In the genomic region with DNA sequence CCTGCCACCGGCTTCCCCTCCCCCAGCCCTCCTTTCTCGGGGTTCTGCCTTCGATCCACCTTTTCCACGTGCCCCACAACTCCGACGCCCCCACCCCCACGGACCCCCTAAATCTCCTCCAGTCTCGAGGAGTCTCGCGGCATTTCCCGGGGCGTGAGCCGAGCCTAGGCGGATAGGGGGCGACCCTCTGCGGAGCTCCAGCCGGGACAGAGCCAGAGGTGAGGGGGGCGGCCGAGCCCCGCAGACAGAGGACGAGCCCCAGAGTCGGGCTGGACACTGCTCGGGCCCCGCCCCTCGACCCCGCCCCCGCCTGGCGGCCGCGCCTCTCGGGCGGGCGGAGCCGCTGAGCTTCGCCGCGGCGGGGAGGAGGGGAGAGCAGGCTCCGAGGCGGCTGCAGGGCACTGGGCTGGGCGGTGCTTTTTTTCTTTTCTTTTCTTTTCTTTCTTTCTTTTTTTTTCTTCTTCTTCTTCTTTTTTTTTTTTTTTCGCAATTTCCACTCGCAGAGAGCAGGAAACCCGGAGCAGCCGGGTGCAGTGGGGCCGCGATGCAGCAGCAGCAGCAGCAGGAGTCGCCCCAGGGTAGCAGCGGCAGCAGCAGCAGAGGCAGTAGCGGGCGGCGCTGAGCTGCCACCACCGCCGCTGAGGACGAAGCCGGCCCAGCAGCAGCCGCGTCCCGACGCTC, we compare ENCODE assay signal across 8 mouse cellular contexts. TPM values are rescaled to one million over a fixed set of nuclear protein-coding genes. Genes with fewer than 3 reads are reported as not detected.
A peak's percentile ranks its signal among the peaks of the same experiment; 100 is the strongest.
DNase-seq lines count a peak whose midpoint lies in the region; ATAC-seq and TF ChIP-seq lines count a peak whose summit lies in the region.

A gene (plus strand): TSS at position 366 of the 681 bp plus-strand sequence.

- peaks cover 5% of the 10 kb centered on the region; the same call in 1 of the 2 replicates for H3K4me1 ChIP-seq in E14TG2a.4 (replicated peaks; ENCODE audit: low read depth, low read length)
- no peaks in the 10 kb centered on the region for H3K4me1 ChIP-seq in forebrain, embryonic 13.5 days
- peaks cover 5% of the 10 kb centered on the region; the same call in 1 of the 2 replicates for H3K4me1 ChIP-seq in heart, embryonic 16.5 days (ENCODE audit: control insufficient read depth, insufficient read depth, low read length)
- H3K4me1 ChIP-seq in liver, embryonic 15.5 days (replicated peaks), result peaks cover 15% of the 10 kb centered on the region
- no peaks in the 10 kb centered on the region for H3K4me1 ChIP-seq in neural tube, embryonic 11.5 days (ENCODE audit: control insufficient read depth, insufficient read depth, low read length)
- H3K4me1 ChIP-seq in testis, adult 2 months (ENCODE audit: control insufficient read depth, insufficient read depth, low read length), result peaks cover 3% of the 10 kb centered on the region; the same call in 1 of the 2 replicates

- peak within 1 kb of the TSS; percentile 63 for H3K27ac ChIP-seq in forebrain, embryonic 13.5 days
- peak within 1 kb of the TSS; percentile 75 for H3K27ac ChIP-seq in heart, embryonic 16.5 days (ENCODE audit: low read length)
- H3K27ac ChIP-seq in liver, embryonic 15.5 days (replicated peaks), result peak within 1 kb of the TSS; percentile 72
- H3K27ac ChIP-seq in neural tube, embryonic 11.5 days (ENCODE audit: low read depth, low read length), result no peak within 1 kb of the TSS
- peak within 1 kb of the TSS; percentile 36 for H3K27ac ChIP-seq in testis, adult 2 months (ENCODE audit: control insufficient read depth, insufficient read depth, low read depth, low read length)

- peak within 1 kb of the TSS; percentile 76 for H3K9ac ChIP-seq in forebrain, embryonic 13.5 days
- H3K9ac ChIP-seq in heart, embryonic 16.5 days (ENCODE audit: low read length), result peak within 1 kb of the TSS; percentile 82
- peak within 1 kb of the TSS; percentile 63 for H3K9ac ChIP-seq in liver, embryonic 15.5 days
- peak within 1 kb of the TSS; percentile 58 for H3K9ac ChIP-seq in neural tube, embryonic 11.5 days (ENCODE audit: low read length)

- no peak for TF ChIP-seq POLR2A in testis, adult 2 months (IDR thresholded peaks at IDR 0.05; ENCODE audit: control insufficient read depth, low read depth, low read length)

- 26% methylated on average over 38 of the region's 60 CpGs for WGBS in forebrain, embryonic 13.5 days
- WGBS in heart, embryonic 16.5 days, result 12% methylated on average over 35 of the region's 60 CpGs
- 12% methylated on average over 60 of the region's 60 CpGs for WGBS in liver, embryonic 15.5 days (ENCODE audit: insufficient replicate concordance)
- WGBS in neural tube, embryonic 11.5 days, result 26% methylated on average over 32 of the region's 60 CpGs

- no peaks in the 10 kb centered on the region for H3K36me3 ChIP-seq in E14TG2a.4 (ENCODE audit: insufficient read depth, low read length)
- H3K36me3 ChIP-seq in forebrain, embryonic 13.5 days (ENCODE audit: poor library complexity, severe bottlenecking), result no peaks in the 10 kb centered on the region
- H3K36me3 ChIP-seq in heart, embryonic 16.5 days (ENCODE audit: control insufficient read depth, insufficient read depth), result no peaks in the 10 kb centered on the region
- H3K36me3 ChIP-seq in liver, embryonic 15.5 days (replicated peaks), result no peaks in the 10 kb centered on the region
- no peaks in the 10 kb centered on the region for H3K36me3 ChIP-seq in neural tube, embryonic 11.5 days (ENCODE audit: control insufficient read depth, insufficient read depth, low read length)
- H3K36me3 ChIP-seq in testis, adult 2 months (ENCODE audit: control insufficient read depth, insufficient read depth, low read length), result no peaks in the 10 kb centered on the region

- TF ChIP-seq CTCF in E14TG2a.4 (conservative IDR thresholded peaks at IDR 0.05; ENCODE audit: low read length), result no peak
- TF ChIP-seq CTCF in testis, adult 2 months (IDR thresholded peaks at IDR 0.05; ENCODE audit: control insufficient read depth, insufficient read depth, insufficient replicate concordance, low read depth, low read length), result no peak

- peak within 1 kb of the TSS; percentile 86 for H3K4me3 ChIP-seq in E14TG2a.4 (replicated peaks; ENCODE audit: low read length)
- H3K4me3 ChIP-seq in forebrain, embryonic 13.5 days, result peak within 1 kb of the TSS; percentile 57
- peak within 1 kb of the TSS; percentile 68 for H3K4me3 ChIP-seq in heart, embryonic 16.5 days (ENCODE audit: low read length)
- peak within 1 kb of the TSS; percentile 68 for H3K4me3 ChIP-seq in liver, embryonic 15.5 days (replicated peaks)
- H3K4me3 ChIP-seq in neural tube, embryonic 11.5 days (ENCODE audit: low read depth, low read length), result peak within 1 kb of the TSS; percentile 52
- H3K4me3 ChIP-seq in testis, adult 2 months (ENCODE audit: control insufficient read depth, low read depth, low read length), result peak within 1 kb of the TSS; percentile 87

- H3K27me3 ChIP-seq in E14TG2a.4 (ENCODE audit: insufficient read depth, low read length), result peaks cover 43% of the 10 kb centered on the region
- H3K27me3 ChIP-seq in forebrain, embryonic 13.5 days, result no peaks in the 10 kb centered on the region; the same call in 1 of the 2 replicates
- no peaks in the 10 kb centered on the region for H3K27me3 ChIP-seq in heart, embryonic 16.5 days (ENCODE audit: control insufficient read depth, insufficient read depth, low read length)
- peaks cover 5% of the 10 kb centered on the region for H3K27me3 ChIP-seq in liver, embryonic 15.5 days
- no peaks in the 10 kb centered on the region for H3K27me3 ChIP-seq in neural tube, embryonic 11.5 days (ENCODE audit: control insufficient read depth, insufficient read depth, low read length)
- no peaks in the 10 kb centered on the region for H3K27me3 ChIP-seq in testis, adult 2 months (ENCODE audit: control insufficient read depth, insufficient read depth, low read length)

- ATAC-seq in cerebellum, adult (ENCODE audit: insufficient number of reproducible peaks, low FRiP score, low TSS enrichment), result peak; percentile 51
- peak; percentile 84 for ATAC-seq in forebrain, embryonic 13.5 days
- peak; percentile 82 for ATAC-seq in heart, embryonic 16.5 days (replicated peaks; ENCODE audit: extremely low read depth, insufficient read depth, low FRiP score)
- ATAC-seq in liver, embryonic 15.5 days (ENCODE audit: insufficient read depth), result peak; percentile 85
- peak; percentile 91 for ATAC-seq in neural tube, embryonic 11.5 days (ENCODE audit: insufficient read depth, low FRiP score, low TSS enrichment)

- peak within 1 kb of the TSS; percentile 61 for H3K4me2 ChIP-seq in forebrain, embryonic 13.5 days
- H3K4me2 ChIP-seq in heart, embryonic 16.5 days (ENCODE audit: low read depth, low read length), result peak within 1 kb of the TSS; percentile 82
- peak within 1 kb of the TSS; percentile 92 for H3K4me2 ChIP-seq in liver, embryonic 15.5 days
- H3K4me2 ChIP-seq in neural tube, embryonic 11.5 days (ENCODE audit: low read depth), result peak within 1 kb of the TSS; percentile 58

- H3K9me3 ChIP-seq in E14TG2a.4 (ENCODE audit: low read length), result no peaks in the 10 kb centered on the region
- H3K9me3 ChIP-seq in forebrain, embryonic 13.5 days (replicated peaks), result no peaks in the 10 kb centered on the region
- H3K9me3 ChIP-seq in heart, embryonic 16.5 days (replicated peaks; ENCODE audit: control insufficient read depth, low read length), result no peaks in the 10 kb centered on the region
- H3K9me3 ChIP-seq in liver, embryonic 15.5 days (replicated peaks), result no peaks in the 10 kb centered on the region
- H3K9me3 ChIP-seq in neural tube, embryonic 11.5 days (ENCODE audit: control insufficient read depth, low read length), result no peaks in the 10 kb centered on the region

- DNase-seq in kidney, postnatal 25 days, result peak; percentile 69 to 77
- peak; percentile 79 for DNase-seq in neural tube, embryonic 11.5 days (ENCODE audit: low spot score)

RNA-seq across cellular contexts. Expression of the gene that starts here (rescaled TPM):
- 28.8 and 33.4 TPM in 2 replicates for polyA plus RNA-seq in forebrain, embryonic 13.5 days (2015; fragmentation: Nextera tagmentation; extraction: Ambion mirVana)
- 163 and 166 TPM in 2 replicates for polyA plus RNA-seq in heart, embryonic 16.5 days (2015; fragmentation: Nextera tagmentation; extraction: Ambion mirVana)
- polyA plus RNA-seq in liver, embryonic 15.5 days (2015; fragmentation: Nextera tagmentation; extraction: Ambion mirVana), result 12.6 and 13.4 TPM in 2 replicates
- 39.7 and 42.6 TPM in 2 replicates for polyA plus RNA-seq in neural tube, embryonic 11.5 days (2014; fragmentation: Nextera tagmentation; extraction: Ambion mirVana)
- polyA plus RNA-seq in testis, adult 2 months (2012; rRNA removed), result 68.0 and 74.8 TPM in 2 replicates
